Mouse (Mus musculus): ENCODE data around the gene Ykt6.
"Not testable (repeated sequence)": the region's sequence is repeated elsewhere in the genome, so short reads cannot be mapped to it uniquely, and the experiment has no call there.

Ykt6 gene

GRCm38 (mm10) chr11:5955546-5956276, at the start of gene Ykt6:
Gene Ykt6 (plus strand): TSS chr11:5955693.
- peak; percentile 98 for DNase-seq

GRCm38 (mm10) chr11:5905778-5906518, 49.5 kb upstream of the Ykt6 start:
- no peak for DNase-seq

GRCm38 (mm10) chr11:5907096-5907495, 48.4 kb upstream of the Ykt6 start:
- DNase-seq = no peak

- DNase-seq = no peak
Measured at GRCm38 (mm10) chr11:5908642-5909041, 46.9 kb upstream of the Ykt6 start.

GRCm38 (mm10) chr11:5912635-5913034, 42.9 kb upstream of the Ykt6 start:
- DNase-seq = peak; percentile 76

GRCm38 (mm10) chr11:5913256-5913655, 42.2 kb upstream of the Ykt6 start:
- no peak for DNase-seq

- DNase-seq = no peak
Measured at GRCm38 (mm10) chr11:5913936-5914335, 41.6 kb upstream of the Ykt6 start.

- DNase-seq = no peak
Measured at GRCm38 (mm10) chr11:5914940-5915339, 40.6 kb upstream of the Ykt6 start.

- DNase-seq = no peak
Measured at GRCm38 (mm10) chr11:5915429-5916177, 39.9 kb upstream of the Ykt6 start.

GRCm38 (mm10) chr11:5916178-5916548, 39.3 kb upstream of the Ykt6 start:
- no peak for DNase-seq

GRCm38 (mm10) chr11:5918111-5918510, 37.4 kb upstream of the Ykt6 start:
- DNase-seq = no peak

- DNase-seq = no peak
Measured at GRCm38 (mm10) chr11:5919606-5920005, 35.9 kb upstream of the Ykt6 start.

GRCm38 (mm10) chr11:5920323-5920960, 35.1 kb upstream of the Ykt6 start:
- peak; percentile 35 for DNase-seq

- no peak for DNase-seq
Measured at GRCm38 (mm10) chr11:5924699-5925098, 30.8 kb upstream of the Ykt6 start.

- DNase-seq = no peak
Measured at GRCm38 (mm10) chr11:5926696-5927220, 28.7 kb upstream of the Ykt6 start.

GRCm38 (mm10) chr11:5930578-5930977, 24.9 kb upstream of the Ykt6 start:
- DNase-seq = no peak

- peak; percentile 47 for DNase-seq
Measured at GRCm38 (mm10) chr11:5931947-5932346, 23.5 kb upstream of the Ykt6 start.

GRCm38 (mm10) chr11:5934531-5934930, 21.0 kb upstream of the Ykt6 start:
- DNase-seq = not testable (repeated sequence)

- DNase-seq = no peak
Measured at GRCm38 (mm10) chr11:5942966-5943365, 12.5 kb upstream of the Ykt6 start.

- peak; percentile 31 for DNase-seq
Measured at GRCm38 (mm10) chr11:5945096-5945495, 10.4 kb upstream of the Ykt6 start.

GRCm38 (mm10) chr11:5947796-5948195, 7.7 kb upstream of the Ykt6 start:
- DNase-seq = no peak

GRCm38 (mm10) chr11:5948546-5949250, 6.8 kb upstream of the Ykt6 start:
- no peak for DNase-seq

Measured in lung, postnatal 10 days (tissue).